Mouse (Mus musculus) urinary bladder, adult 18-20 months (tissue): Measurements from ENCODE around the gene Galntl5.
"Not testable (repeated sequence)": the region's sequence is repeated elsewhere in the genome, so short reads cannot be mapped to it uniquely, and the experiment has no call there.

ENCODE experiments used
- DNase-seq, 2 experiments: peaks; one replicate each; pipeline ENCODE4 v3.0.0; 2022; ENCODE audit warnings: low spot score in 2 of 2, mixed read lengths in 2 of 2

The Galntl5 gene

DNA sequence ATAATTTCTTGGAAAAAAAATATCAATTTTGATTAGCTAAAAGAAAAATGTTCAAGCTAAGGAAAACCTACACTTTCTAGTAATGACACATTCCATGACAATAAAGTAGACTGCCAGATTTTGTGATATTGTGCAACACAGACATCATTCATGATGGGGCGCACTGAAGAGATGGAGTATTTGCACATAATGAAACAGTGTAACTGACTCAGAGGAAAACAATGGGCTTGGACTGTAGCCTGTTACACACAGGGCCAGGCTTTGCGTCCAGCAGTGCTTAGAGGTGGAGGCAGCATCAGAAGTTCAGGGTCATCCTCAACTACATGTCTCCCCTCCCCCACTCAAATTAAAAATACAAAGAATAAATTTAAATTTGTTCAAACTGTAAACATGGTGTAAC, 9.3 kb downstream of the Galntl5 start:
- DNase-seq: no peak

DNA sequence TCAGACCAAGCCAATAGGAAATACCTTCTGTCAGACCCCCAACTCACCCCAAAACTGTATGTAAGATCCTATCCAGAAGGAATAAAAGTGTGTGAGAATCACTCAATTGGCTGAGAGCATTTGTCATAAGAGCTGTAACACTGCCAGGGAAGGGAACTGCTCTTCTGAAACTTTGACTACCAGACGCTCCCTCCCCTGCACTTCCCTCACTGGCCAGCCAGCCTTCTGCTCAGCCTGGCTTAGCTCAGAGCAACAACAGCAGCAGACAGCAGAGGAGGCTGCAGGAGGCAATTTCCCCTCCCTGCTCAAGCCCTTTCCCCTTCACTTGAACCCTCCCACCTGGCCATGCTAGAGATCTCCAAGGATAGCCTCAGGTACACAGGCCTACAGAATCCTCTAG, 30.6 kb downstream of the Galntl5 start:
- DNase-seq: no peak

DNA sequence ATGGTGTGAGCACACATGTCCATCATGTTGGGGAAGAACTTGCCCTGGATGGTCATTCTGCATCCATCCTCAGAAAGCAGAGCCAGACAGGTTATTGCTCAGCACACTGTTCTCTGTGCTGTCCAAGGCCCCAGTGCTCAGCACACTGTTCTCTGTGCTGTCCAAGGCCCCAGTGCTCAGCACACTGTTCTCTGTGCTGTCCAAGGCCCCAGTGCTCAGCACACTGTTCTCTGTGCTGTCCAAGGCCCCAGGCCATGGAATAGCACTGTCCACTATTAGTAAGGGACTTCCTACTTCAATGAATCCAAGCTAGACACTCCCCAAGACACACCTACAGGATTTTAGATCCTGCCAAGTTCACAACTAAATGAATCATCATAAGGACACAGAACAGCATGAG, 32.0 kb downstream of the Galntl5 start:
- not testable (repeated sequence) for DNase-seq

DNA sequence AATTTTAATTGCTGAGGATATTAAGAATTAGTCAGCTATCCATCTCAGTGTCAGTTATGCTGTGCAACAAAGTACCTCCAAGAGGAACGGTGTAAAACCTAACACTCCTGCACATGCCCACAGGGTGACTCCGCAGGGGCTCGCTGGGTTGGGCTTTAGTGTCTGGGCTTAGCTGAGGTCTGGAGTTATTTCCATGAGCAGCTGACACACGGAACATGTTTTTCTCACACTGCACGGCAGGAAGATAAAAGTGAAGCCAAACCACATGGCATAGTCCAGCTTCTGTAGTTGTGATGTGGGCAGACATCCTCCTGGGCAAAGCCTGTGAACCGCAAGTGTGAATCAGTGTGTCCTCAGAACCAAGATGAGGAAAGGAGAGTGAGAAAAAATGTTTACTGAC, 33.7 kb downstream of the Galntl5 start:
- no peak for DNase-seq

DNA sequence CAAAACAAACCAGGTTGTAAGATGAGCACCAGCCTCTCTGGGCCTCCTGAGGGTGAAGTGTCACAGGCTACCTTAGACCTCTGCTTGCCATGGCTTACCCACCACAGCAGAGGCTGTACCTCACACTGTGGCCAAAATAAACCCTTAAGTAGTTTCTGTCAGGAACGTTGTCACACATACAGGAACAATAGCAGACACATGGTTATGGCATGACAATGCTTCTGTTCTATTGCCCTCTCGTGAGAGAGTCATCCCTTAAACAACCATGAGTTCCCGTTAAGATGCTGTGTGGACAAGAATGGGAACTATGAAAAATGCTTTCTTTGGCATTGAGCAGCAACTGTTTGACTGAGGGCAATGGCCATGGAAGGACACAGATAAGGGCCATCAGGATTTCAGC, 40.3 kb downstream of the Galntl5 start, which contains the start of gene Galnt11:
Gene Galnt11, plus strand, starts transcription at position 301 of the 400 bp plus-strand sequence.
- no peak for DNase-seq

DNA sequence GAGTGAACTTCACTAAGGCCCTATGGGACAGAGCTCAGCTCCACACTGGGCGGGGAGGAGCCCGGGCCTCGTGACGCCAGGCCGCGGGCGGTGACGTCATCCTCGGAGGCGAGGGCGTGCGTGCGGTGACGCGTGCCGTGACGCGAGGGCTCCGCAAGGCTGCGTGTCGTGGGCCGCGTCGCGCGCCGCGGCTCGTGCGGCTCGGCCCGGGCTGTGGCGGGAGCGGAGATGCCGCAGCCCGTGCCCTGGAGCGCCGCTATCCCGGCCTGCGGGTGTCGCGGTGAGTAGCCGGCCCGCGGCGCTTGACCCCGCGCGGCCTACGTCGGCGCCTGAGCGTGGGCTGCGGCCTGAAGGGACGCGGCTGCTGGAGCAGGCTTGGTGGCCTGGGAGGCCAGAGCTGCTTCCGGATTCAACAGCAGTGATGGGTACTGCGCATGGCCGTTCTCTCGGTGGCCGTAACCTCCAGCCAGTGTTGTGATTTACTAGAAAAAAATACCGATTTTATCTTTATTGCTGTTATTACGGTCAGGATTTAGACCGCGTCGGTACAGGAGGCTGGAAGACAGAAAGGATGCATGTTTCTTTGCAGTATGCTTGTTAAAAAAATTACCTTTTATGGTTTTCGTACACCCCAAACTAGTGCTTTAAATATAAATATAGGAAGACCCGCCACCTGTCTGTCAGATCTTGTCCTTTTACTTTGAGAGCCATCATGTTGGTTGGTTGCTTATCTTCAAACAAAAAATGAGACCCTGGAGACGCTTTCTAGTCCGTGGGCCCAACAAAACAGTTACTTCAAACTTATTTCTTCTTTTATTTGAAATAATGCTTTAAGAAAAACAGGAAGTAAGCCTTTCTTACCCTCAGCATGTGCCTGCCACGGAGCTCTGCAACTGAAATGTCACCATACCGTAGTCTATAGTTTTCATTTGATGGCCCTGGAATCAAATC, 41.8 kb downstream of the Galntl5 start, which contains the start of gene E130116L18Rik:
Gene E130116L18Rik, minus strand, starts transcription at position 402 of the 951 bp plus-strand sequence.
- peak; percentile 76 to 77 for DNase-seq

DNA sequence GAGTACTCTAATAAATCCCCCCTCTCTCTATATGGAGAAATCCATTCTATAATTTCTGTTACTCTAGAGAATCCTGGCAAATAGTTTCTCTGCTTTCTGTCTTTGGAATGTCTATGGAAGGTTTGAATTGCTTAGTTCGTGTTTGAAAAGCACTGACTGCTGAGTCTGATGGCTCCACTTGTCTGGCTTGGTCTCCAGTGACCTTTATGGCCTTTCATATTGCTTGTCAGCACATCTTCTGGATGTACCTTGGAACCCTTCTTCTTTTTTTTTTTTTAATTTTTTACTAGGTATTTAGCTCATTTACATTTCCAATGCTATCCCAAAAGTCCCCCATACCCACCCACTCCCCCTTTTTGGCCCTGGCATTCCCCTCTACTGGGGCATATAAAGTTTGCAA, 43.1 kb downstream of the Galntl5 start:
- not testable (repeated sequence) for DNase-seq

DNA sequence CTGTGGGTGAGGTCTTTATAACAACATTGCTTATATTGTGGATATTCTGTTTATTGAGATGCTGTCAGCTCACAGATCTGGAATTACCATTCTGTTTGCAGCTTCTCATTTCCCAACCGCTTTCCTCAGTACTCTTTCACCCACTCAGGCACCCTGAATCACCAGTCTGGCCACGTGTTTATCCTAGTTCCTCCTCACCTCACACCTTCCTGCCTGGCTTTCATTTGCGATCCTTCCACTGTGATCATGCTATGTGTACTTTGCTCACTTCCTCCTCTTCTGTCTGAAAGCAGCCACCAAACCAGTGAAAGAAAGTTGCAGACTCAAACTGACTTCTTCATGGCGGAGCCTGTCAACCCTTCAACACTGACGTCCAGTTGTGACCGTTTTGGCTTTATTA, 61.8 kb downstream of the Galntl5 start:
- no peak for DNase-seq

DNA sequence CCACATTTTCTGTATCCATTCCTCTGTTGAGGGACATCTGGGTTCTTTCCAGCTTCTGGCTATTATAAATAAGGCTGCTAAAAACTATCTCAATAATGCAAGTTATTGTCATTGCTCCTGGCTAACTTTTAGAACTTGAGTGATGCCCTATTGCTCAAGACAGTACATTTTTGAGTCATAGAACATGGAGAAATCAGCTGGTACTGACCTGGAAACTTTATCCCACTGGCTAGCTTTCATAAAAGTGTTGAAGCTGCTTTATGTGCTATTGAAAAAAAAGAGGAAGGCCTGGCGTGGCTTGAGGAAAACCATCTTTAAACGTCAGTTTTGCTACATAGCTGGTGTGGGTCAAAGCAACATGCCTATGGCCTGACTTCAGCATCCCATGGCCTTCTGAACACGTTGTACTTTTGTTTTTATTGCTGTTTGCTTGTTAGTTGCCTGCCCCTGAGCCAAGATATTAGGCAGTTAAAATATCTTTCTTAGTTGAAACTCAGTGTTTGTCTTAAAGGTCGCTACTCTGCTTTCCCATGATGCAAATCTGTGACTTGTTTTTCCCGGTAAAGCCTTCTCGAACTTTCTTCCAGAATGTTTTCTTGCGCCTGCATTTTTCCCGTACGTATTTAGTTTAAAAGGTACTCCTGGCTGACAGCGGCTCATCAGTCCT, 64.7 kb downstream of the Galntl5 start:
- no peak for DNase-seq

DNA sequence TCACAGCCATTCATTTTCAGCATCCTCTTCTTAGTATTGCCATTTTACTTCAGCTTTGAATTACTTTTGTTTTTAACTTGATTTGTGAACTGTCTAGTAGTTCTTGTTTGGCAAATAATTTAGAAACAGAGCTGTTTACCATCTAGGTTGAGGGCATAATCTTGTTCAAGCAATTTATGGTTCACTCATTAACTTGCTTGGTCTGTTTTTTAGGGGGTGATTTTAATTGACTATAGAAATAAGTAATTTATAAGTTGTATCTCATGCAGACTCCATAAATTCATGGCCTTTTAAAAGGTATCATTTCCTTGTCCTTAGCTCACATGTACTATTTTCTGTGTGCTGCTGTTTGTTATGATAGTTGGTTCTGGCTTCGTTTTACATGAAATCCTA, 65.2 kb downstream of the Galntl5 start:
- no peak for DNase-seq

DNA sequence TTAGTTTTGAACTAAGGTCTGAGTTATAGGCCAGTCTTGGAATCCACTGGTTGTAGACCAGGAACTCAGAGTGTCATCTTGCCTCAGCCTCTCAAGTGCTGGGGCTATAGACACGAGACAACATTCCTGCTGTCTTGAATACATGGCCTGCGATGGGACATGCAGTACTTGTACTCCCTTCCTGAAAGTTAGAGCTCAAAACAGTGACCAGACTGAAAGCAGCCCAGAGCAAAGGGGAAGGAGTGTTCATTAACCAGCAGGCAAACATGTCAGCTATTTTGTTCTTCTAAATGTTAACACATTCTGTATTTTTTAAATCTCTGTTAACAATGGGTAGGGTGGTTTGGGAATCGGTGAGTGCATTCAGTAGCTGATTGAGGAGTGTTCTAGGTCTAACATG, 65.8 kb downstream of the Galntl5 start:
- DNase-seq: no peak

DNA sequence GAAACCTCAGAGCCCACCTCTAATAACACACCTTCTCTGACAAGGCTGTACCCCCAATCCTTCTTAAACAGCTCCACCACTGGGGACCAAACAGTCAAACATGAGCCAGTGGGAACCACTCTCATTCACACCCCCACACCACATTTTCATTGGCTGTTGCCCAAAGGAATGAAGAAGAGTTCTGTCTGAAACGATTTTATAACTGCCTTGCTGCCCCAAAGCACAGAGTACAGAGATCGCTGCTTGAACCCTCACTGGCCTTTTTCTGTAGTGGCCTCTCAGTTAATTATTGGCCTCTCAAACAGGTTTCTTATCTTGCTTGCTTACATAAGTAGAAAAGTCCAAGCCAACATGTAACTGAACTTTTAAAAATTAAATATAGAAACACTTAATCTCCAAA, 71.2 kb downstream of the Galntl5 start:
- DNase-seq: no peak

DNA sequence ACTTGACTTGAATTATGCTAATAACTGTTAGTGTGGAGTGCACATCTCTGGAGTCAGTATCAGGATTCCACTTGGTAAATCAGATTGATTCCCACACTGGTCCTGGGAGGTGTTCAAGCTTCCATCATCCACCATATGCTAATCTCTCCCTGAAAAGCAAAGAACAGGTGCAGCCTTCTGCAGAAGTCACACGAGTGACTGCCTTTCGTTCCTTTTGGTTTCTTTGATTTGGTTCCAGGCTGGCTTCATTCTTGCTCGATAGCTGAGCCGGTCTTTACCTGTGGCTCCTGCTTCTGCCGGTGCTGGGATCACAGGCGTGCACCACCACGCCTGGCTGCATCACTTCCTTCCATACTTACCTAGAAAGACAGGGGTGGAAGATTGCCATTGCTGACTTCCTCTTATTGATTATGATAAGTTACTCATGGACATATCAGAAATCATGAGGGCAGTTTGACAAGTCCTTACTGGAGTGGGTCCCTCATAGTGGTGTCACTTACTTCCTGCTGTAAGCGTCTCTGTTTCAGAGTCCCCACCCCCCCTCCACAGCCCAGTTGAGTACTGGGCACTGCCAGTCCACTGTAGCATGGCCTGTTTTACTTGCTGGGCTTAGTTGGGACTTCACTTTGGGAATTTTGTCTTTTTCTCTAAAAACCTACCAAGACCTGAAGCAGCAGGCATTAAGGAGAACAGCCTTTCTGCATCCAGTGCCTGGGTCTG, 71.7 kb downstream of the Galntl5 start:
- no peak for DNase-seq

DNA sequence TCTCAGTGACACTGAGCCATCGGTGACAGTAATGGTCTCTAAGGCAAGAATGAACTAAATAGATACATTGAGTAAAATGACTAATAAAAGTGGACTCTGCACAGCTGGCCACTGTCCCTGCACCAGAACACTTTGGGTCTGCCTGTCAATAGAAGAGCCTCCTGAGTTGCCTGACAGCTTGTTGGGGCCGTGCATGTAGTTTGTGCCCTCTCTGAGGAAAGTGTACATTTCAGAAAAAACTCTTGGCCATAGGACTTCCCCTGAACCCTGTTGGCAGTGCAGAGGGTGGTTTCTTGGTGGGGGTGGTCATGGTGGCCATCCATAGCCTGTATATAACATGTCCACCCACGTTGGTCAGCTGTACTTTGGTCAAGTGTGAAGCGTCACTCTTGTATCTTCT, 73.2 kb downstream of the Galntl5 start:
- DNase-seq: no peak

DNA sequence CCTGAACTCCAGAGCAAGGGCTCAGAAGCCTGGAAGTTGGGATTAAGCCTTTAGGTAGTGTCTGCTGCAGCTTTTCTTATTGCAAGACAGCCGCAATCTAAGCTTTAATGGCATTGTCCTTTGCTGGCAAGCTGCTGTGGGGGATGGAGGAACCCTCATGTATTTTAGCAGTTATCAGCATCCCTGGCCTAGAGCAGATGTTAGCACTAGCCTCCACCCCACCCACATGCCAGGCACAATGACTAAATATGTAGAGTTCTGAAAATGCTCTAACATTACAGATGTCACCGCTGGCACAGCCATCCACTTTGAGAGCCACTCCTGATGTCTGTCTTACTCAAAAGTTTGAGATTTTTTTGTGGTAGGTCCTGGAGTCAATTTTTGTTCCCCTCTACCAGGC, 75.4 kb downstream of the Galntl5 start:
- no peak for DNase-seq

DNA sequence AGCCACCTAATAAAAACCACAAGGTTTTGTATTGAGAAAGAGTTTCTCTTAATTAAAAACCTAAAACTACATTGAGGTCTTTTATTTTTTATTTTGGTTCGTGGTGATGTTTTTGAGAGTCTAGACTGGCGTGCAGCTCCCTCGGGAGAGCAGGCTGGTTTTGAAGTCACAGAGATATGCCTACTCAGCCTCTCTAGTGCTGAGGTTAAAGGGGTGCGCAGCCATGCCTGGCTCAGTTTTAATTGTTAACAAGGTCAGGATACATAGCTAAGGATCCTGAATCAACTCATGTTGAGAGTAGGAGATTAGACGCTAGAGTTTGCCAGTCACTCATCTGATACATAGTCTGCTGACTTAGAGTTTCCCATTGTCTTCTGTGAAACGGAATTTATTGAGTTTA, 80.2 kb downstream of the Galntl5 start:
- DNase-seq: no peak

DNA sequence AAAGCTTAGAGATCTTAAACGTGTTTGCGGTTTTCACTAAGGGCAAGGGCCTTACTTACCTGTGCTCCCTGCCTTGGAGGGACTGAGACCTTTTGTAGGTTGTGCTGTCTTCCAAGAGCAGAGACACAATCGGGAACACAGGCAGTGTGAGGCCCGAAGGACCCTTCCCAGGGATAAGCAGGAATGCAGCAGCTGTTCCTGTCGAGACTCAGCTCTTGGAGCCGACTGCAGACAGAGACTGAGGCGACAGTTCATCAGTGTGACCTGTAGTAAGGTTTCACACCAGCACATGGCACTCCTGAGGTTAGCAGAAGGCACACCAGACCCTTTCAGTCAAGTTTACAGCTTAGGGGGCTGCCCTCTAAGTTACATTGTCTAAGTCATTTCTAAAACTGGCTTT, 81.0 kb downstream of the Galntl5 start:
- DNase-seq: no peak

DNA sequence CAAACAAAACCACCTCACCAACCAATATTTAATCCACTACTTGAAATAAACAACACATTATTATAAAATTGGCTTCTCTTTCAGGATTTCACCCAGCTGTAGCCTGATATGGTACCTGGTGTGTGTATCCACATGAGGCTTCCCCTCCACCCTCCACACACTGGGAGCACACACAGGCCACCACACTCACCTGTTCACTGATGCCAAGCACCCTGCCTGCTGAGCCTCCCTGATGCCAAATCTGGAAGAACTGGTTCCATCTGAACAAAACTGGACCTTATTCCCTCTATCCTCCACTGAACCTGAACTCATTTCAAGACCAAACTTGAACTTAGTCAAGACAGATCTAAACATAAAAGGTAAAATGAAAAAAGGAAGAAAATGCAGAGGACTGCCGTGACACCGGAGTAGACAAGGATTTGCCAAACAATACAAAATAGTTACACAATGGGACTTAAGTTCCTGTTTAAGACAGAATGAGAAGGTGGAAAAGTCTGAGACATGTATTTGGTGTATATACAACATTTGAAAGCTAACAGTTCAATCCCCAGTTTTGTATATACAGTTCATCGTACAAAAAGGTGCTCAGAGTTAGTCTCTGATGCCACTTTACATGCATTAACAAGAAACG, 87.1 kb downstream of the Galntl5 start:
- DNase-seq: no peak
